Mouse (Mus musculus) frontal cortex, adult (tissue): ENCODE data around the gene Megf11.

Source experiments
- ATAC-seq: cut with Nextera tagmentation; 2 replicates; pipeline ENCODE4 v1.9.2; 2017; ENCODE audit warnings: mild to moderate bottlenecking, moderate library complexity, mixed read lengths; ENCODE audit not compliant: low TSS enrichment

Gene Megf11

DNA sequence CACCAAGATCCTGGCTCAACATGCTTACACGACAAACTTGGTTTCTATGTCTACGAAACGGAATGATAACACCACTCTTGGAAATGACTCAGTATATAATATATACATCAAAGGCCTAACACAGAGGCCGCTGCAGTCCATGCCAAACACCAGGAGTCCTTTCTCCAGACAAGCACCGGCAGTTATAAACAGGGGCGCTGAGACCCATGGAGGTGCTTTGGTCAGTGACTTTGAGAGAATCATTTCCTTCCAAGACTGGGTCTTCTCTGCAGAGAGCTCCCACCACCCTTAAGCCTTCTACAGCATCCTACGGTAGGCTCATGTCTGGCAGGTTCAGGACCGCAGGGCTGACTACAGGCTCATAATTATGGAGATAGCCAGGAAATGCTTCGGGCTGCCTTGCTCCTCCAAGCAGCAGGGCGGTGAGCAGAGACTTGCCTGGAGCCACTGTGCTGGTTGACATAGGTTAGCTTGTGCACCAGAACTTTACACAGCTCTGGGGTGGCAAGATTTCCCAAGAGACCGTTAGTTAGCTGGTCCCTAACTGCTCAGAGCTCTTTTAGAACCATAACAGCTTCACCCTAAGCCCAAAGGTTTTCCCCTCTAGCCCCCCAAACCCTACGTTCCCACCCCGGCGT, 219.8 kb downstream of the Megf11 start:
- no peak for ATAC-seq

DNA sequence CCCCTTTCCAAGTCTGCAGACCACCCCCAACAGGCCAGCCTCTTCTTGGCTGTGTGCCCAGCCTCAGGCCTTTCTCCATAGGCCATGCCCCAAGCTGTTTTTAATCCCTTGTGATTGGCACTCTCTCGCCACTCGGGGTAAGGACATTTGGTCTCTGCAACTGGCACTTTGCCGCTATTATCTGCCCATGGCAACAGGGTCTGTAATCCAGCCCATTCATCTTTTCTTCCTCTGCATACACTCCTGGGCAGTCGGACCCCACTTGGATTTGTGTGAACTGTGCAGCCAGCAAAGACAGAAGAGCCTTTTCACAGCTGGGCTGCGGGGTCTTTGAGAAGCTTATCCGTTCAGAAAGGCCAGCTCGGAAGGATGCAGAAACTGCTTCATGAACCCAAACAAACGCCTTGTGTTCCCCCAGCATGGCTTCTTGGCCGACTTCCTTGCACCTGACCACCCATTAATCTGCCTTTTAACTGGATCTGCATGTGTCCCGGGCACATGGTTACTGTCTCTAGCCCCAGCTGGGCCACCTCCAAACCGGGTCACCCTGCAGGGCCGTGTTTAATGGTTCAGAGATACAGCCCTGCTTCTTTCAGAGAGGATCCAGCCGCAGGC, 220.4 kb downstream of the Megf11 start:
- ATAC-seq: no peak

DNA sequence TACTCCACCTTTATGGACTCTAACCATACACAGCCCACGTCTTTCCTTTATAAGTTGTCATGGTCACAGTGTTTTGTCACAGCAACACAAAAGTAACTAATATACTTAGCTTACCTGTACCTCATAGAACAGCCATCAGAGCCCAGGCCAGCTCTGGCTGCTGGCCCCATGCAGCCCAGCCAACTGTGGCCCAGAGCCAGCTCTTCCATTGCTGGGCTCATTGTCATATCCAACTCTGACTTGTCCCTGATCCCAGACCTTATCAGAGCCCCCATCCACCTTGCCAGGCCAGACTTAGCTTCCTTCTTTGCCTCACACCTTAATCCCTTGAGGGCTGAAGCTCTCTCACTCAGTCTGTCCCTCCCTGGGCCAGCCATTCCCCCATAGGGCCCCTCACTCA, 221.6 kb downstream of the Megf11 start:
- no peak for ATAC-seq

DNA sequence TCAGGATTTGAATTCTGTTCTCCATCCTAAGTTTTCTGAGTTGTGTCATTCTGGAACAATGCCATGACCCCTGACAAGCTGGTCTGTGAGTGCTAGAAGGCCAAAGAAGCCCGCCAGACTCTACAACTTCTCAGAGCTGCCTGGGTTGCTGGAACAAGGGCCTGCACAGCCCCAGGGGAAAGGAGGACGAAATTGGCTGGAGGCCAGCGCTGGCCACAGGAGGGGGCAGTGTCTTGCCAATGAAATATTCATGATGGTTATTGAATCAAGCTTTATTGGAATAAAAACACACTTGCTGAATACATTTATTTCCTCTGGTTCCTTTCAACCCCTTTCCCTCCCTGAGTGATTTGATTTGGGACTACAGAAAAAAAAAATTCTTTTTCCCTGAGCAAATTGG, 224.1 kb downstream of the Megf11 start:
- no peak for ATAC-seq

DNA sequence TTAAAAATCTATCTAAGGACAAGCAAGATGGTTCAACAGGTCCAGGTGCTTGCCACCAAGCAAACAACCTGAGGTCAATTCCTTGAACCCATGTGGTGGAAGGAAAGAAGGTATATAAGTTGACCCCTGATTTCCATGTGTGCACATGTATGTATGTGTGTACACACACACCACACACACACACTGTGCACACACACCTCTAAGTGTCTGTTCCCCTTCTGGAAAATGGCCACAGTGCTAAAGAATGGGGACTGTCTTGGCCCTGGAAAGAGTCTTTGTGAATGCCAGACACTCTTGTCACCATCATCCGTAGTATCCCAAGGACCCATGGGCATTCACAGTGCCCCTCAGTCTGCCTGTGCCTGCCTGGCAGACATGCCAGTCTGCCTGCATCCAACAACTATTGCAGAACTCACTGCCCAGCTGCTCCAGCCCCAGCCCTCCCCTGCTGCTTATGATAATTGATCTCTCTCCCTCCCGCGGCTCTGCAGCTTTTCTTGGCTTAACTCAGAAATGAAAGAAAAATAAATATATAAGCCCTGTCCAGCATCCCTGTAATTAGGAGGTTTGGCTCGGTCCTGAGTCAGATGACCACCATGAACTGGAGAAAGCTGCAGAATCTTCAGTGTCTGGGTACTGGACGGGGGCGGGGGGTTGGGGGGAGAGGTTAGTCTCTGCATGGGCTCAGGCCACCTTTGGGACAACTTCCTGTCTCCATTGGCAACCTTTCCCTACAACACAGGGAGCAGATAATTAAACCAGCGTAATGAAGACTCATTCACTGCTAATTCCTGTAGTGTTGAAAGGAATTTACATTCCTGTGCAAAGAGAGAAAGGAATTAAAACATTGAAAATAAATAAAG, 226.9 kb downstream of the Megf11 start:
- ATAC-seq: no peak

DNA sequence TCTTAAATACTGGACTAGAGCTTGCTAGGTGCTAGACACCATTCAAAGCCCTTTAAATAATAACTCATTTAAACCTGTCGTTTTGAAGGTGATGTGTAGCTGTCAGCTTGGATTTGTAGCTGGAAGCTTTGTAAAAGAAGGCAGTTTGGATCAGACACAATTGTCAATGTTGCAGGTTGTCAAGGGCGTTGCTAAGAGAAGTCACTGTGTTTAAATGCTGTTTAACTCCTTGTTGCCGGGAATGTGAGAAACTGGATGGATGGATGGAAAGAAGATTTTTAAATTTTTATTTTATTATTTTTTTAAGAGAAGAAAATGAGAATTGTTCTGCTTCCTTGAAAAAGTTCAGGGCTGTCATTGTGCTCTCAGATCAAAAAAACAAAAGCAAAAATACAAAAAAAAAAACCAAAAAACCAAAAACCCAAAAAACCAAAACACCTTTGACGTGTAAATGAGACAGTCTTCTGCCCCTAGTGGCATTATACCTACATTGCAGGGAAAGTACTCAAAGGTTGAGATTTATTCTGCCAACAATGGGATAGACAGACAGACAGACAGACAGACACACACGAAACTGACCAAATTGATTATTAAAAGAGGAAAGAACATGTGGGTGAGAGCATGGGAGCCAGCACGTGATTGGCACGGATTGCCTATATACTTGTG, 227.7 kb downstream of the Megf11 start:
- no peak for ATAC-seq

DNA sequence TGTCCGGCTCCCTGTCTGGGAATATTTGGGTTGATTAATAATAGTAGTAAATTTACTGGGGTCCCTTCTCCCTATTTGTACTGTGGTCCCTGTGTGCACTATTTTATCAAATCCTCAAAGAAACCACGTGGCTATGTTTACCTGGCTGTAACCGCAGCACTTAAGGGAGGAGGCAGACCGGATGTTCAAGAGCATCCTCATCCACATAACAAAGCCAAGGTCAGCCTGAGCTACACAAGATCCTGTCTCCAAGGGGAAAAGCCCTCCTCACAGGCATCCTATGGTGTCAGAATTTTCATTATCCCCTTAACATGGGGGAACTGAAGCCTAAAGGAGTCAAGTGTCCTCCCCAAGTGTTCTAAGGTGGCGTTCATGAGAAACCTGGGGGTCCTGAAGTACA, 232.0 kb downstream of the Megf11 start:
- no peak for ATAC-seq

DNA sequence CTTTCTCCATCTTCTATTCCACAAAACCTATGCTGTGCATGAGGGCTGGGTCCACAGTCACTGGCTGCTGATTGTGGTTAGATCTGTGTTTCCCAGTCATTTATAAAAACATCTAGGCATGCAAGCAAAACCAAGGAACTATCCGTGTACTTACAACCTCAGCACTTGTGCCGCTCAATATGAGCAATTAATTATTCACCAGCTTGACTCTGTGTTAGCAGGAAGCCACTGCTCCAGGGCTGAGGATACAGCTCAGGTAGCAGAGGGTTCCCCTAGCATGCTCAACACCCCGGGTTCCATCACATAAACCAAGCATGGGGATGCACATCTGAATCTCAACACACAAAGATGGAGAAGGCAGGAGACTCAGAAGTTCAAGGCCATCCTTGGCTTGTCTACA, 233.0 kb downstream of the Megf11 start:
- ATAC-seq: no peak

DNA sequence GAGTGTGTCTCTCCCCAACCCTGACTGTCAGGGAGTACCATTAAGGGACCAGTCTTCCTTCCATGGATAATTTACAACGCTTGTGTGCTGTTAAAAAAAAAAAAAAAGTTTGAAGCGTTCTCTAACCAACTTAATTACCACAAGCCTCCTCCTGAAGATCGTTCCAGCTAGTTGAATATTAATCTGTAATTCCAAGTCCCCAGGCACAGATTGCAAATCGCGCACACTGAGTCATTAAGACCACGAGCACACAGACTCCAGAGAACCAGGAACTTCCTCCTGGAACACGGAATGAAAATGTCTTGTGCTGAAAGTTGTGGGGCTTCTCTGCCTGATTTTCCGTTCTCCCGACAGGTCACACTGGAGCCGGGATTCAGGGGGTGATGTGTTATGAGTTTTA, 234.0 kb downstream of the Megf11 start:
- no peak for ATAC-seq

DNA sequence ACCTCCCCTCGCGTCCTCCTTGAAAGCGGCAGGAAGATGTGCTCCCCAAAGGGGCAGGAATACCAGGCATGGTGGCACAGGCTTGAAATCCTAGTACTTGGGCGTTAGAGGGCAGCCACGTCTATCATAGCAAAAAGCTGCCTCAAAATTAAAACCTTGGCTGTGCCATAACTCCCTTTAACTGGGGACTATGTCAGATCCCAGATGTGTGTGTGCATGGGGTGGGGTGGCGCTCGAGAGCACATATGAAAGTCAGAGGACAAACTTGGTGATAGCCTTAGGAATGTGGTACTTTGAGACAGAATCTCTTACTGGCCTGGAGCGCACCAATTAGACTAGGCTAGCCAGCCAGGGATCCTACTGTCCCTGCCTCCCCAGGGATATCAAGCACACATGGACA, 235.2 kb downstream of the Megf11 start:
- ATAC-seq: no peak

DNA sequence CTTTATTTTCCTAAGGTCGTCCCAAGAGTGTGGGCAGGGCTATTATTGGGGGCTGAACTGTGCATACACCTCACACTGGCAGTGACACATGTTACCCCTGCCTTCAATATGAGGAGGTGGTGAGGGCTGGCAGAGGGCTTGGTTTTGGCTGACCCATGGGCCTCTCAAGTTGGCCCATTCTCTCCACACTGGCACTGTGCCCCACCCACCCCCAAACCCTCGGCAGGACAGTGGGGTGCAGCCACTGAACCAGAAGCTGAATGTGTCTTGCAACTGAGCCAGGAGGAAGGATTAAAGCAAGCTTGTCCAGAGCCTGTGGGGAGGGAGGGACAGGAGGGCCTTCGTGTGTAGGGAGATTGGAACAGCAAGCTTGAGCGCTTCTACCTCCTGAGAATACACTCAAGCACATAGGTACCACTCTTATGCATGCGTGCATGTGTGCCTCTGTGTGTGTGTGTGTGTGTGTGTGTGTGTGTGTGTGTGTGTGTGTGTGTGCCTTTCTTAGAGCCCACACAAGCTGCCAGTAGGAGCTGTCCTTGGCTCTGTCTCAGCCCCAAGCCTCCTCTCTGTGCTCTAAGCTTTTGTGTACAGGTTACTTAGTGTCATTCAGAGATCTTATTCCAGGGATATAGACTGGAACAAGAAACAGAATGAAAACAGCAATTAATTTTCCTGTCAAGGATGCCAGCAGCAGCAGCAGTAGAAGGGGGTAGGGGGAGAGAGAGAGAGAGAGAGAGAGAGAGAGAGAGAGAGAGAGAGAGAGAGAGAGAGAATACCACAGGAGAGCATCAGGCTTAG, 236.3 kb downstream of the Megf11 start:
- ATAC-seq: no peak

DNA sequence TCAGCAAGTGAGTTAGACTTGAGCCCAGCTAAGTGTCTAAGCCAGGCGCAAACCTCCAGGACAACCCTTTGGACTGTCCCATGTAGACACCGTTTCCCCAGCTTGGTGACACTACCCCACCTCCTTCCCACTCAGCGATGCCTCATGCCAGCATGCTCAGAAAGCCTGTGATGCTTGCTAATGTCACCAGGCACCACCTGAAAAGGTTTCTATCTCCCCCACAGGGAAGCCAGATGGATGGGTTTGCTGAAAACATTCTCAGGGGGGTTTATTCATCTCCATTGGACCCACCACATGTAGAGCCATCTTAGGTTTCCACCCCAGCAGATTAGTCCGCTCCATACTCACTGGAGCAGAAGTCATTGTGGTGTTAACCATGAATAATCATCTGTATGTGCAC, 237.9 kb downstream of the Megf11 start:
- ATAC-seq: no peak

DNA sequence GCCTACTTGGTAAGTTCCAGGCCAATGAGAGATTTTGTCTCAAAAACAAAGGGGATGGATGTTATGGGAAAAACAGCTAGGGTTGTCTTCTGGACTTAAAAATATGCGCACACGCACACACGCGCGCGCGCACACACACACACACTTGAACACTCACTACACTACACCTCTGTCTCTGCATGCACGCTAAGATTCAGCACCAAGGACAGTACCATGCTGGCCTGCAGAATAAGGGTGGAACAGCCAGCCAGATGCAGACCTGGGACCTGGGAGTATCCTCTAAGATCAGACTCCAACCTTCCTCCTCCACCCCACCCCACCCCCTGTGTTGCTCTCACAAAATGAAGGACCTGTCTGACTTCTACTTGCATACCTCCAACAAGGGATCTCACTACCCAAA, 239.1 kb downstream of the Megf11 start:
- ATAC-seq: no peak

DNA sequence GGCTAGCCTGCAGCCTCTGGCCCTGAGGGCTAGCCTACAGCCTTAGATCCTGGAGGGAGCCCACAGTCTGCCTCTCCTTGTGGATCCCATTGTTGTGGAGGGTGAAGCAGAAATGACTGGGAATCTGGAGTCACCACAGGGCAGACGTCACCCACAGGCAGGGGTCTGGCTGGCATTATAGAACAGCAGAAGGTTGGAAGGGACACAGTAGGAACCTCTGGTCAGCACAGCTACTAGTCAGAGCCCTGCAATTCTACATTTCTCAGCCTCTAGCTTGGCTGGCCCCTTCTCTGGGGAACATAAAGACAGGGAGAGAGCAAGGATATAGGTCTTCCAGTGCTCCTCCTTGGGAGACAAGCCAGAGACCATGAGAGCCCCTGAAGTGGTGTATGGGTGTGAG, 244.4 kb downstream of the Megf11 start:
- ATAC-seq: no peak

DNA sequence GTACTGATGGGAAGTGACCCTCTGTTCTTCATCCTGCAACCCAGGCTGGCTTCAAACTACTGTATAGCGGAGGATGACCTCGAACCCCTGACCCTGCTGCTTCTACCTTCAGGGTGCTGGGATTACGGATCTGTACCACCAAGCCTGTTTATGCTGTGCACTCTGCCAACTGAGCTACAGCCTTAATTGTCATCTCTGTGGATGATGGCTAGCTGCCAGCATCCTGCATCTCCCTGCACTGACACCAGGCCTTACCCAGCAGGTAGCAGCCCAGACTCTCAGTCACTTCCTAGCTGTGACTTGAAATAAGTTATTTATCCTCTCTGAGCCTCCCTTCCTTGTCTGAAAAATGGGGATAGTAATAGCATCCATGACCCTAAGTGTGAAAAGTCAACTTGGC, 247.7 kb downstream of the Megf11 start:
- ATAC-seq: no peak

DNA sequence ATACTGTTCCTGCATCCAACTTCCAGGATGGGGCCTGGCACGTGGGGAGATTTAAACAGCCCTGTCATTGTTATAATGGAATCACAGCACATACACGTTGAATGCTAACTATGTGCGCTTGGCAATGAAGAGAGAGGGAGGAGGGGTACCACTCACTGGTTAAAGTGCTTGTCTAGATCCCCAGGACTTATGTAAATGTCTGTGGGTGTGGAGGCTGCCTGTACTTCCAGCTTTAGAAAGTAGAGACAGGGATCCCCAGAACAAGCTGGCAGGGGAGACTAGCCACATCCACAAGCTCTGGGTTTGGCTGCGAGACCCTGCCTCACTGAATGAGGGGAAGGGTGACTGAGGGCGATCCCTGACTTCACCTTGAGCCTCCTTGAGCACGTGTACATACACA, 250.7 kb downstream of the Megf11 start:
- ATAC-seq: peak; percentile 90

DNA sequence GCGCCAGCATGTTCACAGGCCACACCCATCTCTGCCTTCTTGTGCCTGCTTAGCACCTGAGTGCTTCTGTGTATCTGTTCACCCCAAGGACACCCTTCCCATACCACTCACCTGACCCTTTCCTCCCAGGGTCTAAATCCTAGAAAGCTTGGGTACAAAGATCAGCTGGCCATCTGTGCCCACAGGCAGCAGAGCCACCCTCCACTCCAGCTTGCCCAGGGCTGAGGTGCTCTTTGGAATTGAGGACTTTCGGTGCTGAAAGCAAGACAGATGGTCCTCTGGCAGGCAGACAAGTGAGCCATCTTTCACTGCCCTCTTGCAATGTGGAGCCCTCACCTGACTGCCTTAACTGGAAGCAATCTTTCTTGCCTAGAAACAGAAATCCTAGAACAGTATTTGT, 251.5 kb downstream of the Megf11 start:
- ATAC-seq: no peak

DNA sequence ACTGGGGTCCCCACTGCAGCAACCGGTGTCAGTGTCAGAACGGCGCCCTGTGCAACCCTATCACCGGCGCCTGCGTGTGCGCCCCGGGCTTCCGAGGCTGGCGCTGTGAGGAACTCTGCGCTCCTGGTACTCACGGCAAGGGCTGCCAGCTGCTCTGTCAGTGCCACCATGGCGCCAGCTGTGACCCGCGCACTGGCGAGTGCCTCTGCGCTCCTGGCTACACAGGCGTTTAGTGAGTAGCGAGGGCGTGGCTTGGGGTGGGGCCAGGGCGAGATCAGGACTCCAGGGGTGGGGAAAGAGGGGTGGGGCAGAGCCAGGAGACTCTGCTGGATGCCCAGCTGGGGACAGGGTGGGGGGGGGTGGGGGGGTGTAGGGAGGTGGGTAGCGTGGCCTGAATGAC, 252.8 kb downstream of the Megf11 start:
- no peak for ATAC-seq

DNA sequence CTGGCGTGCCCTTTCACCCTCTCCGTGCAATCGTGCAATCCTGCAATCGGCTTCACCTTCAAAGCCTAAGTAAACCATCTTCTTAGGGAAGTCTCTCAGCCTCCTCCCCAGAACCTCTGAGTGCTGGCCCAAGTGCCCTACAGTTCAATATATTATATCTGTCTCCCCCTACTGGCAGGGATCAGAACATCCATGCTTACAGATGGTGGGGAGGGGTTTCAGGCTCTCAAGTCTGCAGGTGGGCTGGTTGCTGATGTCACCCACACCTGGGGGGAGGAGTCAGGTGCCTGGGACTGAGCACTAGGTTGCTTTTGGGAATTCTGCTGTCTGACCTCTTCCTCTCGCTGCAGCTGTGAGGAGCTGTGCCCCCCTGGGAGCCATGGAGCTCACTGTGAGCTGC, 254.2 kb downstream of the Megf11 start:
- ATAC-seq: no peak

DNA sequence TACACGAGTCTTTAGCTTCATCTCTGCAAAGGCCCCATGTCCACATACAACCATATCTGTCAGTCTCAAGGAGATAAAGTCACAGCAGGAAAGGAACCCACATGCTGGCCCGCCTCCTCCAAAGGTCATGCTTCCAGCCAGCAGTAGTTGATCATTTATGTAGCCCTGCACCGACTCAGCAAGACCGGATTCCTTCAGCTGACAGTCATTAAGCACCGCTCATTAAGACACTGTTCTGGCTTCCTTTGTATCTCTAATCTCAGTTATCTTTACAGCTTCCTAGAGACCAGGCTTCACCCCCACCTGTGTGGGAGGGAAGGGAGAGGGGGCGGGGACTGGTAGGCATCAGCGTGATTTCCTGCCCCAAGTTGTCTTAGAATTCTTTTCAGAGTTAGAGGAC, 258.7 kb downstream of the Megf11 start:
- ATAC-seq: no peak

DNA sequence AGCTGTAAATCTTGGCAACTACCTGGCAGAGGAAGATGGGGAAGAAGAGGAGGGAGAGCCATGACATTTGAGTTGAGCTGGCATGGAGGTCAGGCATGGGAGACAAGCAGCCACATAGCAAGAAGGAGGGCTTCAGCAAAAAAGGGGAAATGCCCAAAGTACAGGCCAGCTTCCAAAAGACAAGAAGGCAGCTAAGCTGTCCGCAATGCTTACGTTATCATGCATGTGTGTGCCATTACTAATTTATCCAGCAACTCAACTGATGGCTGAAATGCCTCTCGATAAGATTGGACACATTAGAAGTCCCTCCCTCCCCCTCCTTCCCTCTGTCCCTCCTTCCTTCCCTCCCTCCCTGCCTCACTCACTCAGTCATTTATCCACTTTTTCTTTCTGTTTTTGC, 260.0 kb downstream of the Megf11 start:
- no peak for ATAC-seq

DNA sequence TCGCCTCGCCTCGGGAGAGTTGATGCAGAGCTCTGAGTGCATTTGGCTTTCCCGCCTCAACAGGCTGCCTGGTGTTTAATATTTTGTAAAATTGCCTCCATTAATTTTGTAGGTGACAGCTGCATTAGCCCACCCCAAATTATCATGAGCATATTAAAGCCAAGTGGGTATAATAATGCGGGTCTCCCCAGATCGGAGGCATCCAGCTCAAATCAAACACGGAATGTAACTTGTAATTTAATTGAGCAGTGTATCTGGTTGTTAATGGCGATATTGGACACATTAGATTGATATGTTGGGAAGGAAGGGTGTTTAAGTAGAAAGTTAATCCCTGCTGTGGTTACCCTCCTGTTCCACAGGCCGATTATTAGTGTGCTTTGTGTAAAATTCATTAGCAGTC, 264.0 kb downstream of the Megf11 start:
- ATAC-seq: no peak
